Mouse (Mus musculus) heart, embryonic 13.5 days (tissue): ENCODE data around the gene Nes. TPM values are rescaled to one million over a fixed set of nuclear protein-coding genes. Genes with fewer than 3 reads are reported as not detected.

Experiments
- ATAC-seq: fragments of 200-750 bp; cut with Nextera tagmentation; 2 replicates; pipeline ENCODE4 v1.8.0; 2017; ENCODE audit warnings: moderate TSS enrichment; ENCODE audit not compliant: insufficient number of reproducible peaks, low FRiP score, low TSS enrichment; ENCODE audit errors: extremely low read depth
- H3K27ac ChIP-seq: fragments of 300-500 bp; sonication (generic); replicated peaks from 2 replicates; pipeline ENCODE4 v1.5.1; 2015; ENCODE audit warnings: moderate library complexity, mild to moderate bottlenecking, inconsistent platforms
- H3K27me3 ChIP-seq: fragments of 300-500 bp; sonication (generic); replicated peaks from 2 replicates; pipeline ENCODE4 v1.6.1; 2015; ENCODE audit warnings: mild to moderate bottlenecking, inconsistent platforms
- H3K36me3 ChIP-seq: fragments of 300-500 bp; sonication (generic); 2 replicates; pipeline ENCODE4 v1.6.1; 2015; ENCODE audit warnings: mild to moderate bottlenecking, inconsistent platforms
- H3K4me1 ChIP-seq: fragments of 300-500 bp; sonication (generic); 2 replicates; pipeline ENCODE4 v1.6.1; 2015; ENCODE audit warnings: inconsistent platforms
- H3K4me2 ChIP-seq: fragments of 300-500 bp; sonication (generic); 2 replicates; pipeline ENCODE4 v1.6.1; 2015; ENCODE audit warnings: inconsistent platforms, mild to moderate bottlenecking, moderate library complexity
- H3K4me3 ChIP-seq: fragments of 300-500 bp; sonication (generic); 2 replicates; pipeline ENCODE4 v1.5.1; 2015; ENCODE audit warnings: moderate library complexity, mild to moderate bottlenecking, inconsistent platforms
- H3K9ac ChIP-seq: fragments of 300-500 bp; sonication (generic); 2 replicates; pipeline ENCODE4 v1.6.1; 2015; ENCODE audit warnings: inconsistent platforms, mild to moderate bottlenecking, moderate library complexity
- H3K9me3 ChIP-seq: fragments of 300-500 bp; sonication (generic); 2 replicates; pipeline ENCODE4 v1.6.1; 2016; ENCODE audit warnings: inconsistent platforms
- WGBS: fragments of 180-500 bp; shearing (Covaris S2); methylation state at CpG from one replicate; pipeline ENCODE4 v1.1.7; 2015; ENCODE audit warnings: mixed read lengths; 5-methylcytosine and 5-hydroxymethylcytosine counted together
- polyA plus RNA-seq: library from polyadenylated mRNA; unstranded; fragments of >200 nt; fragmentation: Nextera tagmentation; extraction: Ambion mirVana; gene quantifications from 2 replicates; pipeline ENCODE4 v1.2.1, GENCODE M21; 2015

The Nes gene
- polyA plus RNA-seq, 1 experiment from 2014 or later = 18.9 TPM

DNA sequence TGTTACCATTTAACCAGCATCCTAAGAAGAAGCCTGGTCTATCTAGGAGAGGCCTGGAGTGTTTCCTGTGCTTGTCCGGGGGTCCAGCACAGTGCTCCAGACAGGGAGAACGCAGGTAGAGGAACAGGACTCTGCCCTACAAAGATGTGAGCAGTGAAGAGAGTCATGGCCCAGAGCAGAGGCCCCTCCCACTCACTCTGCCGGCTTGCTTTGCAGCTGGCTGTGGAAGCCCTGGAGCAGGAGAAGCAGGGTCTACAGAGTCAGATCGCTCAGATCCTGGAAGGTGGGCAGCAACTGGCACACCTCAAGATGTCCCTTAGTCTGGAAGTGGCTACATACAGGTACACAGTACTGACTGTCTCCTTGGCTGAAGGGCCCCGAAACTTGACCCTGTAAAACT, 1.9 kb downstream of the Nes start:
- H3K27me3 ChIP-seq = peaks cover 31% of the 10 kb centered on the region; the same call in 1 of the 2 replicates
- peak overlapping the region; percentile 91 for H3K9ac ChIP-seq
- no peak for ATAC-seq
- H3K9me3 ChIP-seq = no peaks in the 10 kb centered on the region
- peaks cover 47% of the 10 kb centered on the region for H3K4me1 ChIP-seq
- 0 out of 2 replicates have a peak overlapping the region, but pooled peaks have one; percentile 61 for H3K27ac ChIP-seq
- peak overlapping the region; percentile 93 for H3K4me2 ChIP-seq
- peak overlapping the region; percentile 67 for H3K4me3 ChIP-seq
- H3K36me3 ChIP-seq = peaks cover 30% of the 10 kb centered on the region
- WGBS = 34% methylated on average over 5 of the region's 5 CpGs

DNA sequence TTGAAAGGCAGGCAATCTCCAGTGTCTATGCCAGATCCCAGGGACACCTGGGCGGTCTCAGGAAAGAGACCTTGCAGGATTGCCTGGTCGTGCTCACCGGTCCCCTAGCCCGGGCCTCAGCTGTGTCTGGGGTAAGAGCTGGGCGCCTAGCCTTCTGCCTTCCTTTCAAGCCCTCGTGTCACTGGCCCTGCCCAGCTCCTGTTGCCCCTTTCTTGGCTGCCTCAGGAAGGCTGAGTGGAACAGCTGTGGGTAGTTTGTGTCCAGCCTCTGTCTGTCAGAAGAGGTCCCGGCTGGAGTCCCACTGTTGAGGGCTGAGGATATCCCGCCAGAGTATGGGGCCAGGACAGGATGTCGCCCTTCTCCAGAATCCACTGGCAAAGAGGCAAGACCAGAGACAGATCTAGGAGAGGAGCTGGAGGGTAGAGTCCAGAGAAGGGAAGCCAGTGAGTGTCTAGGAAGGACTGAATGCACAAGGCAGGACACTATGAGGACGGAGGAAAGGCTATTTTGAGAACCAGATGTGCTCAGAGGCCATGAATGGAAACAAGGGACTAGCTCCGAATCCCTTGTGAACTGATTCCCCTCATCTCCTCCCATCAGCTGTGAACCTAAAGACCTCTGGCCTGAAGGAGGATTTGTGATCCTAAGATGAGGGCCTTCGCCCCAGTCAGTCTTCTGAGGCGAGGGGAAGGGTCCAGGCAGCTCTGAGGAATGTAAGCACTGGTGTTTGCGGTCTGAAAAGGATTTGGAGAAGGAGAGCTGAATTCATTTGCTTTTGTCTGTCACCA, 2.9 kb downstream of the Nes start:
- H3K9me3 ChIP-seq = no peaks in the 10 kb centered on the region
- peak overlapping the region; percentile 67 for H3K4me3 ChIP-seq
- WGBS = 42% methylated on average over 14 of the region's 14 CpGs
- peaks cover 23% of the 10 kb centered on the region; the same call in 1 of the 2 replicates for H3K27me3 ChIP-seq
- peak overlapping the region; percentile 93 for H3K4me2 ChIP-seq
- H3K36me3 ChIP-seq = peaks cover 30% of the 10 kb centered on the region
- ATAC-seq = no peak
- H3K4me1 ChIP-seq = peaks cover 47% of the 10 kb centered on the region
- H3K9ac ChIP-seq = peak overlapping the region; percentile 91
- peak overlapping the region; percentile 37; the same call in 1 of the 2 replicates for H3K27ac ChIP-seq

DNA sequence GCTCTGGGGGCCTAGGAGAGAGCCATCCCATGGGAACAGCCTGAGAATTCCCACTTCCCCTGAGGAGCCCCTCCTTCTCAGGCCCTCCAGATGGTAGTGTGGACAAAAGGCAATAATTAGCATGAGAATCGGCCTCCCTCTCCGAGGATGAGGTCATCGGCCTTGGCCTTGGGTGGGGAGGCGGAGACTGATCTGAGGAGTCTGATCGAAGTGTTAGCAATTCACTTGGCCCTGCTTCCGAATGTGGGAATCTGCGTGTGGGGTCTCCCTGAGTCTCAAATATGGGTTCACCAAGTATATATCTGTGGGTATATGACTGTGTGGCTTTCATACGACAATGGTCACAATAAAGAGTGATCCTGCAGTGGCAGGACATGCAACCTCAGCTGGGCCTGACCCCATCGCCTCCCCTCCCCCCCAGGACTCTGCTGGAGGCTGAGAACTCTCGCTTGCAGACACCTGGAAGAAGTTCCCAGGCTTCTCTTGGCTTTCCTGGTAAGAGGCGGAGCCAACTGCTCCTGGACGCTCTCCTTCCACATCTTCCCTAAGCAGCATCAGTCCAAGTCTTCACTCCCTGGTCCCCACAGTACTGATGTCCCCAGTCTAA, 3.6 kb downstream of the Nes start:
- Histone ChIP-seq H3K4me3 (peak overlapping the region; percentile 67), H3K9me3 (no peaks in the 10 kb centered on the region), H3K27me3 (peaks cover 20% of the 10 kb centered on the region; the same call in 1 of the 2 replicates), H3K27ac (peak overlapping the region; percentile 37; the same call in 1 of the 2 replicates), H3K36me3 (peaks cover 30% of the 10 kb centered on the region), H3K4me2 (peak overlapping the region; percentile 93), H3K4me1 (peaks cover 47% of the 10 kb centered on the region), H3K9ac (peak overlapping the region; percentile 91)
- ATAC-seq = no peak
- WGBS = 37% methylated on average over 12 of the region's 12 CpGs

DNA sequence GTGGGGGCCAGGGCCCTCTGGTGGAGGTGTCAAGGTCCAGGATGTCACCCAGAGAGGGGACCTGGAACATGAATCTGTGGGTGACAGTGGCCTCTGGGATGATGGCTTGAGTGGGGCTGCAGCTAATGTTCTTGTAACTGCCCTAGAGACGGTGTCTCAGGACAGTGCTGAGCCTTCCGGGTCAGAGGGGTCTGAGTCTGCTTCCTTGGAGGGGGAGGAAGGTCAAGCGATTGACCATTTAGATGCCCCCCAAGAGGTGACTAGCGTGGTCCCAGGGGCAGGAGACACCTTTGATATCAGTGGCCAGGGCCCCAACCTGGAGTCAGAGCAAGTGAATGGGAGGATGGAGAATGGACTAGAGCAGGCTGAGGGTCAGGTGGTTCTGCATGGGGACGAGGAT, 8.6 kb downstream of the Nes start:
- Histone ChIP-seq H3K9me3 (no peaks in the 10 kb centered on the region), H3K27me3 (no peaks in the 10 kb centered on the region), H3K4me3 (no peak overlapping the region), H3K27ac (no peak overlapping the region), H3K4me2 (no peak overlapping the region), H3K36me3 (peaks cover 30% of the 10 kb centered on the region), H3K9ac (no peak overlapping the region), H3K4me1 (peaks cover 48% of the 10 kb centered on the region)
- WGBS = 82% methylated on average over 5 of the region's 5 CpGs
- no peak for ATAC-seq

DNA sequence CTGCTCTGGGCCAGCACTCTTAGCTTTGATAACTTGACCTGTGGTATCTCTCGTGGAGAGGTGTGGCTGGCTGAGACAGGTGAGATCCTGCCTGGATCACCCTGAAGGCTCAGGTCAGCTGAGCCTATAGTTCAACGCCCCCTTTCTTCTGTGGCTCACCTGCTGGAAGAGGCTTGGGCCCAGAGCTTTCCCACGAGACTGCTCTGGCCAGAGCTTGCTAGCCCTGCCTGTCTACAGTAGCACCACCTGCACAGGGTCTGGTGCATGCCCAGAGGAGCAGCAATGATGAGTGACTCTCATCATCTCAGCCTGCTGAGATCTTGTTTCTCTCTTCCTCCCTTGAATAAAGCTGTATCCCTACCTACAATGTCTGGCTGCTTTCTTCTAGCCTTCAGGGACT, 9.2 kb downstream of the Nes start:
- H3K27ac ChIP-seq = no peak overlapping the region

DNA sequence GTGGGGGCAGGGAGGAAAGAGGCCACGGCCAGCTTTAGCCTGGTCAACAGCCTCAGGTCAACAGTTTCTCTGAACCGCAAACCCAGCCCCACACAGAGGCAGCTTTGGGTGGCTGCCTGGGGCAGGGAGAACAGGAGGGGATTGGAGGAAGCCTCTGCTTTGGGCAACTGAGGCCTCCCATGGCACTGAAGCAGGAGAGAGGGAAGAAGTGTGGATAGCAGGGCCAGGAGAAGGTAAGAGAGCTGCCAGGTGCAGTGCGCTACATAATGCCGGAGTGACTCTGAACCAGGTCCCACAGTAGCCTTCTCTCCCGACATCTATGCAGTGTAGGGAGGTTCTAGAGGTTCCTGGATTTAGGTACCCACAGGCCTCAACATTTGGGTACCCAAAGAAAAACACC, 9.8 kb downstream of the Nes start:
- H3K9me3 ChIP-seq = no peaks in the 10 kb centered on the region
- H3K4me2 ChIP-seq = no peak overlapping the region
- H3K36me3 ChIP-seq = peaks cover 17% of the 10 kb centered on the region
- H3K4me3 ChIP-seq = no peak overlapping the region
- H3K9ac ChIP-seq = no peak overlapping the region
- H3K4me1 ChIP-seq = peaks cover 57% of the 10 kb centered on the region
- no peak for ATAC-seq
- no peaks in the 10 kb centered on the region for H3K27me3 ChIP-seq
- WGBS = 72% methylated on average over 5 of the region's 5 CpGs
- H3K27ac ChIP-seq = peak overlapping the region; percentile 98

More for the DNA sequence above, 9.2 kb downstream of the Nes start:
- Histone ChIP-seq H3K36me3 (peaks cover 24% of the 10 kb centered on the region), H3K9ac (0 out of 2 replicates have a peak overlapping the region, but pooled peaks have one; percentile 24), H3K27me3 (no peaks in the 10 kb centered on the region), H3K4me2 (no peak overlapping the region), H3K4me1 (peaks cover 51% of the 10 kb centered on the region), H3K4me3 (no peak overlapping the region), H3K9me3 (no peaks in the 10 kb centered on the region)
- ATAC-seq = no peak
- WGBS = 51% methylated on average over 3 of the region's 3 CpGs

DNA sequence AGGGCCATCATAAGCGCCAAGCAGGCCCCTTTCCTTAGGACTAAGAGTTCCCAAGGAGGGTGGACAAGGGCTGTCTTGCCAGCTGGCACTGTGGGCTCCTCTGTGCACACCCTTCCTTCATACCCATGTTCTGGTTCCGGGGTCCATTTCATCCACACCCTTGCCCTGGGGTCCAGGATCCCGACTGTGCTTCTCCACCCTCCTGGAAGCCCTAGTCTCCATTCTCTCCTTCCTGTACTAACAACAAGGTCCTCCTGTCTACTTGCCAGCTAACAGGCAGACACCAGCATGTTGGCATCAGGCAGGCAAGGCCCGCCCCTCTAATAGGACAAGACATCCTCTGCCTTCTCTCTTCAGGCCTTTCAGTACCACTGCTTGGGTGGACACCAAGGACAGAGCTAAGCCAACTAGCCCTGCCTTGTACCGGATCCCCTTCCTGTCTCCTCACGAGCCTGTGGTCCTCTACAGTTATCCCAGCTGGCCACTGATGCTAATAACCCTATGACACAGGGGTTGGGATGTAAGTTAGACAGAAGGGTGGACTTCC, 10.4 kb downstream of the Nes start:
- H3K4me1 ChIP-seq = peaks cover 63% of the 10 kb centered on the region

DNA sequence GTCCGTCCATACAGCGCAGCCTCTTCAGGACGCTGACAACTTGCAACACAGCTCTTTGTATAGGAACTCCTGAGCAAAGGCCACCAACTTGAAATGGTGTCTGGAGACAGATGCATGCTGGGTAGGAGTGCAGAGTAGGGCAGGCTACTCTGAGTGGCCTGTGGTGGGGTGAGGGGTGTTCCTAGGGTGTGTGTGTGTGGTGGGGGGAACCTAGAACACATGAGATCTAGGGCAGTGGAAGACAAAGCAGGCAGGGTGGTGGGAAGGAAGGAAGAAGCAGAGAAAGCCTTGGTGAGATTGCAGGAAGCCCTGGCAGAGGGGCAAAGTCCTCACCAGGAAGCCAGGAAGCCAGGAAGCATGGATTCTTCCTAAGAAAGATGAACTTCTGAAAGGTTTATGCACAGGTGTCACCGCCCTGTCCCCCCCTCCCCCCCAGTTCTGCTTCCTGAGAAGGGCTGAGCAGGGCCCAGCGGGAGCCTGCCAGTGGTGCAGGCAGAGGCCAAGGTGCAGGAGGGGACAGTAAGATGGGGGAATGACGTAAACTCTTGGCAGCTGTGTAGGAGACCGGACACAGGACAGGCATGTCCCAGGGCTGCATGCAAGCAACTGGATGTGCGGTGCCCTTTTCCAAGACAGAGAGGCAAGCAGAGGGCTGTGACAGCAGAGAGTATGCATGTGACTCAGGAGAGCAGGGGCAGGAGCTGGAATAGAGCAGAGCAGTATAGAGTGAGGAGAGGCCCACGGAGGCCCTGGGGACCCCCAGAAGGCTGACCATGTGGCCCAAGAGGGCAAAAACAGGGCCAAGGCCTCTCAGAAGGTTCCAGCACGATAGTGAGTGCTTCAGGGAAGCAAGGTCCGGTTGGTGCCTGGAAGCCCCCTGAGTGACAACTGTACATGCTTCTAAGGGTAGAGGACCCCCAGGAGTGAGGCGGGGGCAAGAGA, 11.3 kb downstream of the Nes start:
- peak; percentile 33; the same call in 1 of the 2 replicates for ATAC-seq
- peaks cover 3% of the 10 kb centered on the region for H3K36me3 ChIP-seq
- H3K4me1 ChIP-seq = peaks cover 70% of the 10 kb centered on the region
- peak overlapping the region; percentile 56 for H3K4me2 ChIP-seq
- H3K27me3 ChIP-seq = no peaks in the 10 kb centered on the region
- no peaks in the 10 kb centered on the region for H3K9me3 ChIP-seq
- peak overlapping the region; percentile 76 for H3K9ac ChIP-seq
- peak overlapping the region; percentile 10; the same call in 1 of the 2 replicates for H3K4me3 ChIP-seq
- WGBS = 24% methylated on average over 12 of the region's 12 CpGs
- H3K27ac ChIP-seq = peak overlapping the region; percentile 98

More for the DNA sequence above, 10.4 kb downstream of the Nes start:
- WGBS = 70% methylated on average over 6 of the region's 6 CpGs
- Histone ChIP-seq H3K27me3 (no peaks in the 10 kb centered on the region), H3K4me2 (no peak overlapping the region), H3K36me3 (peaks cover 12% of the 10 kb centered on the region), H3K9ac (no peak overlapping the region), H3K4me3 (no peak overlapping the region), H3K9me3 (no peaks in the 10 kb centered on the region), H3K27ac (peak overlapping the region; percentile 98)
- ATAC-seq = no peak

DNA sequence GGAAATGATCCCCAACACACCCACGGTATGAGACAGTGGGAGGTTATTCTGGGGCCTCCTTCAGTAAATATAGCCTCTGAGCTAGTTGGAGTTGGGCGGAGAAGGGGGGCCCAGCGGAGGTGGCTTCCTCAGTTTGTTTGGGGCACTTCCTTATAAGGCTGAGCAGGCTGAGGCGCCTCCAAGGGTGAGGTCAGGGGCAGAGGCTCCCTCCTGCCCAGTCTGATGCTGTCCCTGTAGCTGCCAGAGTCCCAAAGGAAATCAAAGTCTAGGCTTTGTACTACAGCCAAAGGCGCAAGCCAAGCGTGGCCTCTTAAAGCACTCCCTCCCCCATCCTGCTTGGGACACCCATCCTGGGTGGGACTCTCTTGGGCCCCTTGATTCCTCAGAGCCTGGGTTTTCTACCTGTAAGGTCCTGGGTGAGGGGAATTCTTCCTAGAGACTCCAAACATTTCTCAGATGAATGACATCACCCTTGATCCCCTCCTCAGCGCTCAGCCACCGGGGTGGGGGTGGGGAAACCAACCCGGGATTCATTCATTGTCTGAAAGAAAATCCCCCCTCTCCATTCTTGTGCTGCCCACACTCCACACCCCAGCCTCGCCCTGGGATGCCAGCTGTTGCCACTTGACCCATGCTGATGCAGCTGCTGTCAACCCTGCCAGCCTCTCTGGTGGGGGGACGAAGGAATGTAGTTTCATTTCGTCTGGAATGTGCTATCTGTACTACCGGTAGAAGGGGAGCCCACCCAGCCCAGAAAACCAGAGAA, 12.1 kb downstream of the Nes start:
- 4% methylated on average over 13 of the region's 13 CpGs for WGBS

DNA sequence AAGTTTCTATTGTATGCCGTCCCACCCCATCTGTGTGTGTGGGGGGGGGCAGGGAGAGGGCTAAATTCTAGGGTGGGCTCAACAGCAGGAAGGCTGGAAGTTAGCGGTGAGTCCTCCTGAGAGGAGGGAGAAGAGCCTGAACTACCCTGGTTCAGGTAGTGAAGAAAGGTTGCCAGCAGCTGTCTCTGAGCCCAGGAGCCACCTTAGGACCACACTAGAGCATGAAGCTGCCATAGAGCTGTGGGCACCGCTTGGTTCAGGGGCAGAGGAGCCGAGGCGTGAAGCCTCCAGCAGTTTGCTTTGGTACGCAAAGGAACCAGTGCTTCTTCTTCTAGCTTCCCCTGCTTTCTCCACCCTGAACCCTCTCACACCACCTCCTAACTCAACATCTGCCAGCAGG, 12.7 kb downstream of the Nes start:
- Histone ChIP-seq H3K4me3 (peak overlapping the region; percentile 10; the same call in 1 of the 2 replicates), H3K27me3 (peaks cover 7% of the 10 kb centered on the region), H3K9ac (peak overlapping the region; percentile 76), H3K27ac (peak overlapping the region; percentile 98), H3K4me2 (peak overlapping the region; percentile 56), H3K9me3 (no peaks in the 10 kb centered on the region), H3K36me3 (no peaks in the 10 kb centered on the region), H3K4me1 (peaks cover 83% of the 10 kb centered on the region)
- ATAC-seq = no peak
- WGBS = 53% methylated on average over 6 of the region's 6 CpGs

More for the DNA sequence above, 12.1 kb downstream of the Nes start:
- peak overlapping the region; percentile 76 for H3K9ac ChIP-seq
- peak overlapping the region; percentile 10 for H3K4me3 ChIP-seq
- peaks cover under 1% of the 10 kb centered on the region; the same call in 1 of the 2 replicates for H3K27me3 ChIP-seq
- peak overlapping the region; percentile 98 for H3K27ac ChIP-seq
- no peaks in the 10 kb centered on the region for H3K9me3 ChIP-seq
- no peaks in the 10 kb centered on the region for H3K36me3 ChIP-seq
- ATAC-seq = peak; percentile 34; the same call in 1 of the 2 replicates
- H3K4me2 ChIP-seq = peak overlapping the region; percentile 56
- H3K4me1 ChIP-seq = peaks cover 79% of the 10 kb centered on the region
